Mouse (Mus musculus) heart, embryonic 15.5 days (tissue): ENCODE data around the gene Plxna4. TPM values are rescaled to one million over a fixed set of nuclear protein-coding genes. Genes with fewer than 3 reads are reported as not detected.

Experiments
- ATAC-seq: fragments of 200-750 bp; cut with Nextera tagmentation; replicated peaks from 2 replicates; pipeline ENCODE4 v1.8.0; 2017; ENCODE audit warnings: low read depth, moderate TSS enrichment; ENCODE audit not compliant: insufficient number of reproducible peaks, insufficient read depth, low FRiP score
- H3K27ac ChIP-seq: fragments of 300-500 bp; sonication (generic); 2 replicates; pipeline ENCODE4 v1.5.1; 2015; ENCODE audit warnings: mild to moderate bottlenecking, inconsistent platforms
- H3K27me3 ChIP-seq: fragments of 300-500 bp; sonication (generic); 2 replicates; pipeline ENCODE4 v1.6.1; 2015; ENCODE audit warnings: inconsistent platforms
- H3K36me3 ChIP-seq: fragments of 300-500 bp; sonication (generic); 2 replicates; pipeline ENCODE4 v1.6.1; 2015; ENCODE audit warnings: mild to moderate bottlenecking, inconsistent platforms
- H3K4me1 ChIP-seq: fragments of 300-500 bp; sonication (generic); replicated peaks from 2 replicates; pipeline ENCODE4 v1.6.1; 2015; ENCODE audit warnings: inconsistent platforms
- H3K4me2 ChIP-seq: fragments of 300-500 bp; sonication (generic); 2 replicates; pipeline ENCODE4 v1.6.1; 2015; ENCODE audit warnings: inconsistent platforms, mild to moderate bottlenecking, moderate library complexity
- H3K4me3 ChIP-seq: fragments of 300-500 bp; sonication (generic); 2 replicates; pipeline ENCODE4 v1.5.1; 2015; ENCODE audit warnings: mild to moderate bottlenecking, inconsistent platforms
- H3K9ac ChIP-seq: fragments of 300-500 bp; sonication (generic); 2 replicates; pipeline ENCODE4 v1.6.1; 2015; ENCODE audit warnings: mild to moderate bottlenecking, inconsistent platforms
- H3K9me3 ChIP-seq: fragments of 300-500 bp; sonication (generic); replicated peaks from 2 replicates; pipeline ENCODE4 v1.6.1; 2016; ENCODE audit warnings: inconsistent platforms
- WGBS: fragments of 180-500 bp; shearing (Covaris S2); methylation state at CpG from one replicate; pipeline ENCODE4 v1.1.7; 2015; ENCODE audit warnings: mixed read lengths; 5-methylcytosine and 5-hydroxymethylcytosine counted together
- polyA plus RNA-seq: library from polyadenylated mRNA; unstranded; fragments of >200 nt; fragmentation: Nextera tagmentation; extraction: Ambion mirVana; gene quantifications from 2 replicates; pipeline ENCODE4 v1.2.1, GENCODE M21; 2015

Gene Plxna4
- polyA plus RNA-seq, 1 experiment from 2014 or later = 4.5 TPM

- no peak overlapping the region for H3K4me2 ChIP-seq
- H3K27me3 ChIP-seq = no peaks in the 10 kb centered on the region
- H3K36me3 ChIP-seq = no peaks in the 10 kb centered on the region
- H3K27ac ChIP-seq = no peak overlapping the region
- 76% methylated on average over 4 of the region's 4 CpGs for whole genome bisulfite sequencing
- H3K4me1 ChIP-seq = peaks cover 21% of the 10 kb centered on the region
- no peaks in the 10 kb centered on the region for H3K9me3 ChIP-seq
- H3K9ac ChIP-seq = no peak overlapping the region
- no peak overlapping the region for H3K4me3 ChIP-seq
- ATAC-seq = no peak
Measured at GRCm38 (mm10) chr6:32446276-32446675, 141.7 kb downstream of the Plxna4 start.

- peaks cover 15% of the 10 kb centered on the region for H3K4me1 ChIP-seq
- H3K4me3 ChIP-seq = no peak overlapping the region
- no peak overlapping the region for H3K27ac ChIP-seq
- H3K4me2 ChIP-seq = no peak overlapping the region
- H3K27me3 ChIP-seq = no peaks in the 10 kb centered on the region
- H3K9ac ChIP-seq = no peak overlapping the region
- ATAC-seq = no peak
- H3K36me3 ChIP-seq = no peaks in the 10 kb centered on the region
- WGBS = 35% methylated on average over 2 of the region's 2 CpGs
- no peaks in the 10 kb centered on the region for H3K9me3 ChIP-seq
Measured at GRCm38 (mm10) chr6:32445246-32445645, 142.7 kb downstream of the Plxna4 start.

GRCm38 (mm10) chr6:32444393-32444792 is 143.6 kb downstream of the Plxna4 start:
- H3K4me3 ChIP-seq = no peak overlapping the region
- no peaks in the 10 kb centered on the region for H3K27me3 ChIP-seq
- ATAC-seq = no peak
- no peak overlapping the region for H3K9ac ChIP-seq
- no peak overlapping the region for H3K27ac ChIP-seq
- peaks cover 7% of the 10 kb centered on the region for H3K4me1 ChIP-seq
- H3K36me3 ChIP-seq = no peaks in the 10 kb centered on the region
- 72% methylated on average over 2 of the region's 2 CpGs for WGBS
- H3K9me3 ChIP-seq = no peaks in the 10 kb centered on the region
- no peak overlapping the region for H3K4me2 ChIP-seq

DNA sequence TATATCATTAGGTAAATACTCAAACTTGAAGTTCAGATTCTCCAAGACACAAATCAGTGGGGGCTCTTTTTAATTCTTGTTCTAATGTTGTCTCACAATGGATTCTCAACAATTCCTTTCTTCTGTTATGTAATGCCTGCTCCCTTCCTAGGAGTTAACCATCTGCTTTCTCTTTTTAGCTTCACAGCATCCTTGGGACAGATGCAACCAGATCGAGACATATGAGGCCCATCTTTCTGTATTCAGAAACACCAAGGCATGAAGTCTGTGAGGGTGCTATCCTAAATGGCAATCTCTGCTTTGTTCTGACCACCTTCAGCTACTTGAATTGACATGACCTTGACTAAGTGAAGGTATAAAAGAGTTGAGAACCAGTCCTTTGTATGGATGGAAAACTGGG is 144.3 kb downstream of the Plxna4 start:
- Histone ChIP-seq H3K36me3 (no peaks in the 10 kb centered on the region), H3K27me3 (no peaks in the 10 kb centered on the region), H3K4me1 (peaks cover 3% of the 10 kb centered on the region), H3K27ac (no peak overlapping the region), H3K4me3 (no peak overlapping the region), H3K4me2 (no peak overlapping the region), H3K9me3 (no peaks in the 10 kb centered on the region), H3K9ac (no peak overlapping the region)
- ATAC-seq = no peak
- WGBS = 83% methylated on average over 1 of the region's 1 CpGs

GRCm38 (mm10) chr6:32439434-32439833 is 148.6 kb downstream of the Plxna4 start:
- Histone ChIP-seq H3K4me2 (no peak overlapping the region), H3K4me1 (peaks cover 20% of the 10 kb centered on the region), H3K27ac (no peak overlapping the region), H3K36me3 (no peaks in the 10 kb centered on the region), H3K27me3 (no peaks in the 10 kb centered on the region), H3K9me3 (no peaks in the 10 kb centered on the region), H3K9ac (no peak overlapping the region), H3K4me3 (no peak overlapping the region)
- no peak for ATAC-seq
- WGBS = 68% methylated on average over 2 of the region's 2 CpGs

GRCm38 (mm10) chr6:32437219-32437618 is 150.8 kb downstream of the Plxna4 start:
- Histone ChIP-seq H3K4me1 (peaks cover 20% of the 10 kb centered on the region), H3K9ac (no peak overlapping the region)

GRCm38 (mm10) chr6:32423124-32423523 is 164.9 kb downstream of the Plxna4 start:
- no peak for ATAC-seq
- Histone ChIP-seq H3K9ac (no peak overlapping the region), H3K4me2 (no peak overlapping the region), H3K4me1 (peaks cover 9% of the 10 kb centered on the region), H3K27me3 (no peaks in the 10 kb centered on the region), H3K36me3 (no peaks in the 10 kb centered on the region), H3K9me3 (no peaks in the 10 kb centered on the region), H3K4me3 (no peak overlapping the region), H3K27ac (no peak overlapping the region)
- 79% methylated on average over 2 of the region's 2 CpGs for WGBS

More at GRCm38 (mm10) chr6:32437219-32437618, 150.8 kb downstream of the Plxna4 start:
- 31% methylated on average over 6 of the region's 6 CpGs for WGBS
- no peaks in the 10 kb centered on the region for H3K36me3 ChIP-seq
- no peak overlapping the region for H3K4me2 ChIP-seq
- no peaks in the 10 kb centered on the region for H3K9me3 ChIP-seq
- H3K27ac ChIP-seq = peak overlapping the region; percentile 2; the same call in 1 of the 2 replicates
- ATAC-seq = 0 out of 2 replicates have a peak, but pooled peaks have one; percentile 27
- H3K27me3 ChIP-seq = no peaks in the 10 kb centered on the region
- H3K4me3 ChIP-seq = no peak overlapping the region

DNA sequence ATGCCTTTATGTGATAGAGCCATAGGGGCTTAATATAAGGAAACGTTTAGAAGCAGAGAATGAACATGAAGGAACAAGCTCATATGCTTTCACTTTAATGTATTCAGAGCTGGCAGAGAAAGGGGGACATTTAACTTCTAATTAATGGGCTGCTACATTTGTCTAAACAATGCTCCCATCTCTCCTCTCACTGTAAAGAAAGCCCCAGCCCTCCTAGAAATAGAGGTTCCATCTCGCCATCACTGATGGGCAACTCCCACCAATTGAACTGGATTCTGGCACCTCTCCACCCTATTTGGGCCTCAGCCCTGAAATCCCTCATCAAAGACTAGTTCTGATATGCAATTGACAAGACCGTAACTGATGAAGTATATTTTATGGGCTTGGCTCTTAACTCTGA is 167.4 kb downstream of the Plxna4 start:
- Histone ChIP-seq H3K27ac (no peak overlapping the region), H3K9ac (no peak overlapping the region), H3K4me3 (no peak overlapping the region), H3K4me2 (no peak overlapping the region), H3K36me3 (no peaks in the 10 kb centered on the region), H3K4me1 (peaks cover 9% of the 10 kb centered on the region), H3K9me3 (no peaks in the 10 kb centered on the region), H3K27me3 (no peaks in the 10 kb centered on the region)
- no peak for ATAC-seq
- WGBS = 79% methylated on average over 3 of the region's 3 CpGs

- H3K9me3 ChIP-seq = no peaks in the 10 kb centered on the region
- 68% methylated on average over 4 of the region's 4 CpGs for WGBS
Measured at GRCm38 (mm10) chr6:32417351-32417750, 170.6 kb downstream of the Plxna4 start.

DNA sequence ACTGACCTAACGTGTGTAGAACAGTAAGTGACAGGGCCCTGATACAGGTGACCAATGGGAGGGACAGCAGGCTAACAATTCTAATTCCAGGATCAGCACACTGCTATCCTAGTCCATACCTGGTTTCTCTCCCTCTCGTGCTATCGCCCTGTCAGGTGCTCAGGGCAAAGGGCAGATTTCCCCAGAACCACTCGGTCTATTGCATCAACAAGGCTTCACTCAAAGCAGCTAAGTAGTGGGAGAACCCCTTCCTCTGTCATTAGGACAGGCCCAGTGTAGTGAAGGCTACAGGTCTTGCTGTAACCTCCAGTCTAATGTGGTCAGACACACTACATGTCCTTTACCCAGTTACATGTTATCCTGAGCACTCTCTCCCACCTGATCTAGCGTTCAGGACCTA is 176.7 kb downstream of the Plxna4 start:
- Histone ChIP-seq H3K9me3 (no peaks in the 10 kb centered on the region), H3K27me3 (no peaks in the 10 kb centered on the region), H3K36me3 (no peaks in the 10 kb centered on the region), H3K4me3 (no peak overlapping the region), H3K9ac (no peak overlapping the region), H3K4me2 (no peak overlapping the region), H3K4me1 (peaks cover 20% of the 10 kb centered on the region), H3K27ac (no peak overlapping the region)
- 72% methylated on average over 5 of the region's 5 CpGs for WGBS
- no peak for ATAC-seq

More at GRCm38 (mm10) chr6:32417351-32417750, 170.6 kb downstream of the Plxna4 start:
- Histone ChIP-seq H3K4me2 (no peak overlapping the region), H3K4me3 (no peak overlapping the region), H3K27me3 (no peaks in the 10 kb centered on the region), H3K27ac (no peak overlapping the region), H3K36me3 (no peaks in the 10 kb centered on the region), H3K4me1 (peaks cover 9% of the 10 kb centered on the region), H3K9ac (no peak overlapping the region)
- no peak for ATAC-seq

- Histone ChIP-seq H3K4me3 (no peak overlapping the region), H3K4me2 (no peak overlapping the region), H3K9me3 (no peaks in the 10 kb centered on the region), H3K4me1 (peaks cover 20% of the 10 kb centered on the region), H3K9ac (no peak overlapping the region), H3K27ac (no peak overlapping the region), H3K27me3 (no peaks in the 10 kb centered on the region), H3K36me3 (no peaks in the 10 kb centered on the region)
- ATAC-seq = no peak
- 14% methylated on average over 1 of the region's 1 CpGs for WGBS
Measured at GRCm38 (mm10) chr6:32409625-32410024, 178.4 kb downstream of the Plxna4 start.

DNA sequence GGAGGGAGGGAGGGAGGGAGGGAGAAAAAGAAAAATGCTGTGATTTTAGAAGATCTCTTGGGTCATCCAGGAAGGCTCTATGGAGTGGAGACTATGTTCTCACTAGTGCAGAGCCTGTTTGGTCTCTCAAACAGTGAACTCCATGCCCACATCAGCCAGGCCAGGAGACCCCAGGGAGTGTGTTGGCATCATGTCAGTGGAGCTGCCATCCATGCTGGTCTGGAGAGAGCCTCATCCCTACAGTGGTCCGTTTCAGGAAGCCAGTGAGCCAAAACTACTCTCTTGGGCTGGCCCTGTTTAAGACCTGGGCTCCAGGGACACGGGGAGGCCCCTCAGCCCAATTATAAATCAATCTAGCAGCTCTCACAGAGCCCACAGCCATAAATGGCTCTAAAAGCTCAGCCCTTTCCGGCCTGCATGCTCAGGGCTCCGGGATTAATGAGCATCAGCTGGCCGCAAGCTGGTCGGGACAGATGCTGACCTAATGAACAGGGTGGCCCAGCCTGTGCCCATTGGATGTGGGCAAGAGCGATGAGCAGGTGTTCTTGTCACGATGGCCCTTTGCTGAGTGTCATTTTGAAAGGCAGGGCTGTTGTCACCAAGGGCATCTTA is 180.3 kb downstream of the Plxna4 start:
- no peaks in the 10 kb centered on the region for H3K36me3 ChIP-seq
- peaks cover 23% of the 10 kb centered on the region for H3K4me1 ChIP-seq
- no peak overlapping the region for H3K27ac ChIP-seq
- no peaks in the 10 kb centered on the region for H3K9me3 ChIP-seq
- ATAC-seq = no peak
- H3K4me2 ChIP-seq = no peak overlapping the region
- H3K4me3 ChIP-seq = no peak overlapping the region
- H3K27me3 ChIP-seq = no peaks in the 10 kb centered on the region
- H3K9ac ChIP-seq = no peak overlapping the region
- 60% methylated on average over 8 of the region's 8 CpGs for WGBS
